Mouse (Mus musculus): ENCODE measurements around the gene Sgpp2. TPM values are rescaled to one million over a fixed set of nuclear protein-coding genes. Genes with fewer than 3 reads are reported as not detected.
A peak's percentile ranks its signal among the peaks of the same experiment; 100 is the strongest.

The Sgpp2 gene
- total RNA-seq (2021) = 1.1 and 2.6 TPM in 2 replicates
- long read RNA-seq, experiment 1, full-length matches to known transcripts = 1 of 1 reads
- long read RNA-seq, experiment 1, partial matches to known transcripts = 0 of 1 reads
- long read RNA-seq, experiment 1, other reads (novel, unspliced or antisense) = 0 of 1 reads
- long read RNA-seq, experiment 2, full-length matches to known transcripts = 1 of 1 reads
- long read RNA-seq, experiment 2, partial matches to known transcripts = 0 of 1 reads
- long read RNA-seq, experiment 2, other reads (novel, unspliced or antisense) = 0 of 1 reads

- peak; percentile 26 for DNase-seq
Observed at GRCm38 (mm10) chr1:78310021-78310752, at the start of gene Sgpp2. TSS of gene Sgpp2 (plus strand) at chr1:78310345.

GRCm38 (mm10) chr1:78267519-78267918 is 42.6 kb upstream of the Sgpp2 start:
- DNase-seq = peak; percentile 6

- DNase-seq = no peak
Observed at GRCm38 (mm10) chr1:78272915-78273314, 37.2 kb upstream of the Sgpp2 start.

- DNase-seq = no peak
Observed at GRCm38 (mm10) chr1:78279128-78279527, 31.0 kb upstream of the Sgpp2 start.

- no peak for DNase-seq
Observed at GRCm38 (mm10) chr1:78292397-78292796, 17.7 kb upstream of the Sgpp2 start.

GRCm38 (mm10) chr1:78299670-78300225 is 10.4 kb upstream of the Sgpp2 start:
- no peak for DNase-seq

- no peak for DNase-seq
Observed at GRCm38 (mm10) chr1:78308688-78309087, 1.5 kb upstream of the Sgpp2 start.

GRCm38 (mm10) chr1:78309280-78309679 is 865 bp upstream of the Sgpp2 start:
- DNase-seq = no peak

GRCm38 (mm10) chr1:78310861-78311341 is 756 bp downstream of the Sgpp2 start:
- peak; percentile 41 for DNase-seq

- no peak for DNase-seq
Observed at GRCm38 (mm10) chr1:78311482-78311881, 1.3 kb downstream of the Sgpp2 start.

- no peak for DNase-seq
Observed at GRCm38 (mm10) chr1:78312917-78313316, 2.8 kb downstream of the Sgpp2 start.

- DNase-seq = no peak
Observed at GRCm38 (mm10) chr1:78313961-78314360, 3.8 kb downstream of the Sgpp2 start.

GRCm38 (mm10) chr1:78318089-78318760 is 8.1 kb downstream of the Sgpp2 start:
- peak; percentile 80 for DNase-seq

GRCm38 (mm10) chr1:78320291-78320690 is 10.1 kb downstream of the Sgpp2 start:
- DNase-seq = no peak

GRCm38 (mm10) chr1:78322098-78322778 is 12.1 kb downstream of the Sgpp2 start:
- no peak for DNase-seq

- no peak for DNase-seq
Observed at GRCm38 (mm10) chr1:78322844-78323243, 12.7 kb downstream of the Sgpp2 start.

- DNase-seq = no peak
Observed at GRCm38 (mm10) chr1:78324044-78324443, 13.9 kb downstream of the Sgpp2 start.

GRCm38 (mm10) chr1:78325851-78326250 is 15.7 kb downstream of the Sgpp2 start:
- no peak for DNase-seq

GRCm38 (mm10) chr1:78328646-78329045 is 18.5 kb downstream of the Sgpp2 start:
- DNase-seq = no peak

GRCm38 (mm10) chr1:78329861-78330260 is 19.7 kb downstream of the Sgpp2 start:
- no peak for DNase-seq

GRCm38 (mm10) chr1:78330620-78331158 is 20.5 kb downstream of the Sgpp2 start:
- DNase-seq = peak; percentile 24

GRCm38 (mm10) chr1:78337726-78338125 is 27.6 kb downstream of the Sgpp2 start:
- DNase-seq = no peak

All from adrenal gland, postnatal 14 days (tissue).